Mouse (Mus musculus) liver, adult 2 months (tissue): ENCODE measurements at regions not wholly inside any gene's neighbourhood (a gene's known extent, or its start where the extent isn't known, plus 50 kb on each side); places are given as distances from the start of the nearest gene placed in this dataset.

Source experiments
- CTCF ChIP-seq: fragments of 200-500 bp; IDR thresholded peaks from 2 replicates; pipeline ENCODE4 v1.5.1; 2011; ENCODE audit warnings: low read depth, low read length, control low read depth
- POLR2A ChIP-seq: fragments of 200-500 bp; IDR thresholded peaks from 2 replicates; pipeline ENCODE4 v1.6.1; 2011; ENCODE audit warnings: low read length, control low read depth; ENCODE audit not compliant: insufficient read depth; ENCODE audit errors: extremely low read depth

DNA sequence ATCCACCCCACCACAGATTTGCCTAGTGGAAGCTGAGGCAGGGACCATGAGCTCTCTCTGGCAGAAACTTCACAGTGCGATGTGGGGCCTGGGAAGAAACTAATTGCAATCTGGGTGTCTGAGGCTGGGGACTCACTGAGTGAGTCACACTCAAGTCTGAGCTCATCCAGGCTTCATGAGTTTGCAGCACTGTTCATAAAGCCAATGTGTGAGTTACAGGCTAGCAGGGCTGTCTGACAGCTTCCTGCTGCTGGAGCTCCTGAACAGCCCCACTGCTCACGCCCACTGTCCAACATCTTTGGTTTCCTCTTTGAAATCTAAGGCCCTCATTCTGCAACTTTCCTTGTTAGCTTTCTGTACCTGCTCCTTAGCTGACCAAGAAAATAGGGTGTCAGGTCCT lies 216.5 kb upstream of the Tenm4 start:
- TF ChIP-seq CTCF (no peak), POLR2A (no peak)
